Mouse (Mus musculus): ENCODE data around the gene Elmo2.

DNA sequence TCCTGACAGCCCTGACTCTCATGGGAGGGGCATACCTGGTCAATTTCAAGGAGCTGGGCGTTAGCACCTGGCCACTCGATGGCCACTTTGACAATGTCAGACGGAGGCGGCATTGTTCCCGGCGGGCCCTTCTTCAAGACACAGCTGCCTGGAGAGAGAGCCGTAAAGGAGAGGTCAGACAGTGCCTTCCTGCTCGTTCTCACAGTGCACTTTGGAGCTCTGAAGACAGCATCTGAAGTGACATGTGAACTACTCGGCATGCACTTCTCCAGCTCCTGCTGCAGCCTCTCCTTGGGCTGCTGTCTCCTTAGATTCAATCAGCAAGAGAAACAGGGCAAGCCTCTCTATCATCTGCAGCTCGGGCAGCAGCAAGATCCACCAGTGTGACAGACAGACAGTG is 10.1 kb downstream of the Elmo2 start:
- TF ChIP-seq POLR2A (IDR thresholded peaks at IDR 0.05; ENCODE audit: insufficient read depth, low read length) (no peak), CTCF (IDR thresholded peaks at IDR 0.05; ENCODE audit: low read depth, low read length) (no peak)

Measured in ES-Bruce4 (cell line).